In the genomic region with DNA sequence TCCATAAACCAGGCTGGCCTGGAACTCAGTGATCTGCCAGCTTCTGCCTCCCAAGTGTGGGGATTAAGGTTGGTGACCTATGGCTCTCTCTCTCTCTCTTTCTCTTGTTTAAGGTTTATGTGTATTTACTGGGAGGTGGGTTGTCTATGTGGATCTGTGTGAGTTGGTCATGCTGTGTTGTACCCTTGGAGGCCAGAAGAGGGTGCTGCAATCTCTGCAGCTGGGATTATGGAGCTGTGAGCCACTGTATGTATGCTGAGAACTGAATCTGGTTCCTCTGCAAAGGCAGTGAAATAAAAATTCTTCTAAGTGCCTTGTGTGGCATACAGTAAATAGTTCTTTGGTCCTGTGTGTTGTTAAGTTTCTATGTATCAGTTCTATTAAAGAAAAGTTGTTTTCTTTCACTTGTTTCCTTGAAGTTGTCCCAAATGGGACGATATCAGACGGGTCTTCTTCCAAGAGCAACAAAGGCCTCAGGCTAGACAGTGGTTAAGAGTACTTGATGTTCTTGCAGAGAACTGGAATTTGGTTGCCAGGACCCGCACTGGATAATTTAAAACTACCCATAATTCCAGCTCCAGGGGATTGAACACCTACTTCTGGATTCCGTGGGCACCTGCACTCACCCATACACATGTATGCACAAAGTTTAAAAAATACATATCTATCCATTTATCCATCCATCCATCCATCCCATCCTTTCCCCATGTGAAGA, we compare ENCODE assay signal across 1 mouse cellular context.
TF ChIP-seq lines count a peak whose summit lies in the region.

No protein-coding gene starts in this region.

TF ChIP-seq in CH12.LX, 34 proteins besides CTCF, POLR2A, EP300 and RAD21:
- TF ChIP-seq CHD2 (IDR thresholded peaks at IDR 0.05; ENCODE audit: low read length) (no peak), SMC3 (IDR thresholded peaks at IDR 0.05; ENCODE audit: low read depth, low read length) (peak; percentile 55)
